Mouse (Mus musculus) heart, adult 2 months (tissue): ENCODE data around the gene Psma5.

ENCODE experiments used
- CTCF ChIP-seq: fragments of 200-600 bp; IDR thresholded peaks from 2 replicates; pipeline ENCODE4 v1.8.1; 2022; ENCODE audit warnings: antibody characterized with exemption, mild to moderate bottlenecking, moderate library complexity
- EP300 ChIP-seq: fragments of 200-500 bp; IDR thresholded peaks from 2 replicates; pipeline ENCODE4 v1.6.1; 2011; ENCODE audit warnings: low read depth, low read length, control low read depth; ENCODE audit not compliant: insufficient read depth

DNA sequence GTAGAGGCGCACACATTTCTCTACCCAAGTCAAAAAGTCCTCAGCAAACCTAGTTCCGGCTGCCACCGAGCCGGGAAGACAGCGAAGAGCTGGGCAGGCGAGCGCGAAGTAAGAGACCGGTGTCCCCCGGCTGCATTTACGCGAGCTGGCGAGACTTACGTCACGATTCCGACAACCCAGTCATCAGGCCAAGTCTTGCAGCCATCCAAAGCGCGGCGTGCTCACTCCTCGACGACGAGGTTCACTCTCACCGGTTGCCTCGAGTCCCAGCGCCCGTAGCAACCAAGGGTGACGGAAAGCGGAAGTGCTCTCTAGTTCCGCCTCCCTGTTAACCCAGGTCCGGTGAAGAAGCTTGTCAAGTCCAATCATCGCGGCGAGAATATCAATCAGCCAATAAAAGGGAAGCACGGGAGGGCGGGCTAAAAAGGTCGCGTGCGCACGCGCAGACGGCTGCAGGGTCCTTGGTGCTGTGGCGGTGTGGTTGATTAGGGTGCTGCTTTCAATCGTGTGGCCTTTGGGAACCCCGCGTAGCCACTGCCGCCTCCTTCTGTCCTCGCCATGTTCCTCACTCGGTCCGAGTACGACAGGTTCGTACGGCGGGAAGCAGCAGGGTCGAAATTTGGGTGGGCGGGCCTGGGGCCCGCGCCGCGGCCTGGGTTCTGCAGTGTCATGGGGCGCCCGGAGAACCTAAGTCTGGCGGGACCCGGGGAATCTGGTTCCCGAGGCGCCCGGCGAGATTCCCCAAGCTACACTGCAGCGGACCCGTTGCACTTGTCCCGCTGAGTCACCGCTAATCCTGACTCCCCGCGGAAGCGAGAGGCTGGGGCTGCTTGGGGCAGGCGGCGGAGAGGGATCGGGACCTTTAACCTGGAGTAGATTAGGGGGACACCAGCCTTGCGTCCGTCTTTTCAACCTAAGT lies at the start of gene Psma5:
- TF ChIP-seq CTCF: no peak
- TF ChIP-seq EP300: no peak
